Mouse (Mus musculus) heart, postnatal 0 days (tissue): ENCODE measurements at regions not wholly inside any gene's neighbourhood (a gene's known extent, or its start where the extent isn't known, plus 50 kb on each side); places are given as distances from the start of the nearest gene placed in this dataset.

Experiments used
- CTCF ChIP-seq: IDR thresholded peaks from 2 replicates; pipeline ENCODE4 v1.5.1; 2016; ENCODE audit warnings: antibody characterized with exemption, control low read depth, low read depth
- EP300 ChIP-seq: IDR thresholded peaks from 2 replicates; pipeline ENCODE4 v1.6.1; 2016; ENCODE audit warnings: antibody characterized with exemption, low read depth

DNA sequence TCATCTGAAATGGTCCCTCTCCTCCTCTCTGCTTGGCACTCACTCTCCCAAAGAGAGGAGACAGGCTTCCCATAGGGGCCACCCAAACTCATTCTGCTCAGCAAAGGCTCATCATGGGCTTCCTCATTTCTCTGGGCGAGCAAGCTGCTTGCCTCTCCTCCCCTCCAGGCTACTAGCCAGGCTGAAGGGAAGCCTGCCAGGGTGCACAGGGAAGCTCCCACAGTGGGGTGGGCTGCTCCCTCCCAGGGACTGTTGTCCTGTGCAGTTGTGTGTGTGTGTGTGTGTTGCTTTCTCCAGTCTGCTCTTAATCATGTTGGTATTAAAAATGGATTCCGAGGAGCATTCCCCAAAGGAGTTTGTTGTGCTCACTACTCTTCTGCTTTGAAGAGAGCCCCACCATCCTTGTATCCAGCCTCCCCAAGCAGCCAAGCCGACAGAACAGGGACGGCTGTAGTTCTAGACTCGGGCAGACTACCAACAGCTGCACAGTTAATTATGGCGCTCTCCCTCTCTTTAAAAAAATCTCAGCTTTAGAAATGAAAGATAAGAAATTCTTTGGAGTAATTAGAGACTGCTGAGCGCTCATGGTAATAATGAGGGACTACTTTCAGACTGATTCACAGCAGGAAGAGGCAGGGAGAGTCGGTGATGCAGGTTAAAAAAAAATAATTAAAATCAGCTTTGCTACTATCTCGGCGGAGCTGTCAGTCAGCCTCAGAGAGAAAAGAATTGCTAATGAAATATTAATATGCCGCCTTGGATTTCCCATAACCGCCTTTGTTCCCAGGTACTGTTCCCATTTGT is 417.0 kb downstream of the Cmpk2 start:
- TF ChIP-seq CTCF (no peak), EP300 (no peak)
